Mouse (Mus musculus) embryonic facial prominence, embryonic 14.5 days (tissue): ENCODE results near the gene Mip. TPM values are rescaled to one million over a fixed set of nuclear protein-coding genes. Genes with fewer than 3 reads are reported as not detected.
A peak's percentile ranks its signal among the peaks of the same experiment; 100 is the strongest.
"Not testable (repeated sequence)": the region's sequence is repeated elsewhere in the genome, so short reads cannot be mapped to it uniquely, and the experiment has no call there.

Experiments
- ATAC-seq: fragments of 200-750 bp; cut with Nextera tagmentation; 2 replicates; pipeline ENCODE4 v1.8.0; 2017; ENCODE audit warnings: low read depth, moderate number of reproducible peaks, moderate TSS enrichment
- DNase-seq: peaks from one replicate; pipeline ENCODE4 v3.0.0-alpha.2; 2015; ENCODE audit warnings: low spot score
- H3K27ac ChIP-seq: fragments of 300-500 bp; sonication (generic); replicated peaks from 2 replicates; pipeline ENCODE4 v1.5.1; 2014; ENCODE audit warnings: low read depth, mild to moderate bottlenecking, low read length, moderate library complexity
- H3K27me3 ChIP-seq: fragments of 300-500 bp; sonication (generic); replicated peaks from 2 replicates; pipeline ENCODE4 v1.6.1; 2014; ENCODE audit warnings: low read length; ENCODE audit not compliant: control insufficient read depth, insufficient read depth
- H3K36me3 ChIP-seq: fragments of 300-500 bp; sonication (generic); 2 replicates; pipeline ENCODE4 v1.6.1; 2014; ENCODE audit warnings: low read length, mixed read lengths; ENCODE audit not compliant: control insufficient read depth, insufficient read depth
- H3K4me1 ChIP-seq: fragments of 300-500 bp; sonication (generic); 2 replicates; pipeline ENCODE4 v1.6.1; 2014; ENCODE audit warnings: antibody characterized with exemption, low read length; ENCODE audit not compliant: control insufficient read depth, insufficient read depth
- H3K4me2 ChIP-seq: fragments of 300-500 bp; sonication (generic); 2 replicates; pipeline ENCODE4 v1.6.1; 2014; ENCODE audit warnings: low read depth, mild to moderate bottlenecking, low read length, moderate library complexity, mixed read lengths
- H3K4me3 ChIP-seq: fragments of 300-500 bp; sonication (generic); 2 replicates; pipeline ENCODE4 v1.5.1; 2014; ENCODE audit warnings: low read depth, mild to moderate bottlenecking, low read length
- H3K9ac ChIP-seq: fragments of 300-500 bp; sonication (generic); 2 replicates; pipeline ENCODE4 v1.6.1; 2014; ENCODE audit warnings: low read depth, mild to moderate bottlenecking, low read length, moderate library complexity, mixed read lengths
- H3K9me3 ChIP-seq: fragments of 300-500 bp; sonication (generic); 2 replicates; pipeline ENCODE4 v1.6.1; 2016; ENCODE audit warnings: low read length; ENCODE audit not compliant: control insufficient read depth
- WGBS: fragments of 180-500 bp; shearing (Covaris S2); extraction: QIAGEN DNeasy Blood & Tissue Kit; methylation state at CpG from one replicate; pipeline ENCODE4 v1.1.7; 2014; 5-methylcytosine and 5-hydroxymethylcytosine counted together
- polyA plus RNA-seq: library from polyadenylated mRNA; unstranded; fragments of >200 nt; fragmentation: Nextera tagmentation; extraction: Ambion mirVana; gene quantifications from 2 replicates; pipeline ENCODE4 v1.2.1, GENCODE M21; 2014

The Mip gene
- polyA plus RNA-seq, 1 experiment from 2014 or later: 0.15 TPM

DNA sequence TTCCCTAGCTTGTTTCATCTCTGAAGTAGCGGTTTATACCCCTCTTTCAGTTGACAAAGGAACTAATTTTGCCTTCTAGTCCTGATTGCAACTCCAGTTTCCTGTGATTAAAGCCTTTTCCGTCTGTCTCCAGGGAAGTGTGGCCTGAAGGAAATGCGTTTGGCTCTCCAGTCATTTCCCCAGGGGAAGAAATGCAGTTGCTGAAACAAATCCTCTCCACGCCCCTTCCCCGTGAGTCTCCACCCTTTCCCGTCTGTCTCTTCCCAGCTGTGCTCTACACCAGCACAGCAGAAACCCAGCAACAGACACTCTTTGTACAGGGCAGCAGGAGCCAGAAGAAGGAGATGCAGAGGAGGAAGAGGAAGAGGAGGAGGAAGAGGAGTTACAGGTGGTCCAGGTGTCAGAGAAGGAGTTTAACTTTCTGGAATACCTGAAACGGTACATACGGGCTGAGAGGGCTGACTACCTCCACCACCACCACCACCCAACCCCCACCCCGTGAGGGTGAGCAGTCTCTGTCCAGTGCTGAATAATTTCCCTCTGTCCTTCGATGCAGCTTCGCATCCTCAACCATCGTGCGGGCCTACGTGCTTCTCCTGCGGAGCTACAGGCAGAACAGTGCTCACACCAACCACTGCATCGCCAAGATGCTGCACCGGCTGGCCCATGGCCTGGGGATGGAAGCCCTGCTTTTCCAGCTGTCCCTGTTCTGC is 21.5 kb downstream of the Mip start:
- ATAC-seq (peak; percentile 66; the same call in 1 of the 2 replicates), DNase-seq (peak; percentile 87)
- Histone ChIP-seq H3K27ac (peak overlapping the region; percentile 45), H3K36me3 (peaks cover 98% of the 10 kb centered on the region), H3K27me3 (no peaks in the 10 kb centered on the region), H3K4me1 (no peaks in the 10 kb centered on the region), H3K9me3 (no peaks in the 10 kb centered on the region), H3K4me3 (no peak overlapping the region), H3K4me2 (0 out of 2 replicates have a peak overlapping the region, but pooled peaks have one; percentile 15), H3K9ac (no peak overlapping the region)
- WGBS: 66% methylated on average over 16 of the region's 17 CpGs

DNA sequence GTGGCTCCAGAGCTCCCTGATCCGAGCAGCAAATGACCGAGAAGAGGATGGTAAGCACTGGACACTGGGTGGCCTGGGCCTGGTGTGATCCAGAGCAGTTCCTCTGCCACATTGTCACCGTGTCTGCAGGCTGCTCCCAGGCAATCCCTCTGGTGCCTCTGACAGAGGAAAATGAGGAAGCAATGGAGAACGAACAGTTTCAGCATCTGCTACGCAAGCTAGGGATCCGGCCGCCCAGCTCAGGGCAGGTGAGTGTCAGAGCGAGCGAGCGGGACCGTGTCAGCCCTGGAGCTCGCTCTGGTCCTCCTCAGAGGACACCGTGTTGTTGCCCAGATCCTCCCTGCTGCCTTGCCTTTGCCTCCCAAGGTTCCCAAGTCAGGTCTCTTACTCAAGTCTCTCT is 24.9 kb downstream of the Mip start:
- H3K27me3 ChIP-seq: no peaks in the 10 kb centered on the region
- no peak overlapping the region for H3K27ac ChIP-seq
- H3K9me3 ChIP-seq: no peaks in the 10 kb centered on the region
- no peak overlapping the region for H3K4me2 ChIP-seq
- H3K36me3 ChIP-seq: peaks cover 76% of the 10 kb centered on the region
- no peaks in the 10 kb centered on the region for H3K4me1 ChIP-seq
- no peak overlapping the region for H3K4me3 ChIP-seq
- WGBS: 96% methylated on average over 11 of the region's 13 CpGs
- no peak for DNase-seq
- no peak for ATAC-seq
- H3K9ac ChIP-seq: no peak overlapping the region

DNA sequence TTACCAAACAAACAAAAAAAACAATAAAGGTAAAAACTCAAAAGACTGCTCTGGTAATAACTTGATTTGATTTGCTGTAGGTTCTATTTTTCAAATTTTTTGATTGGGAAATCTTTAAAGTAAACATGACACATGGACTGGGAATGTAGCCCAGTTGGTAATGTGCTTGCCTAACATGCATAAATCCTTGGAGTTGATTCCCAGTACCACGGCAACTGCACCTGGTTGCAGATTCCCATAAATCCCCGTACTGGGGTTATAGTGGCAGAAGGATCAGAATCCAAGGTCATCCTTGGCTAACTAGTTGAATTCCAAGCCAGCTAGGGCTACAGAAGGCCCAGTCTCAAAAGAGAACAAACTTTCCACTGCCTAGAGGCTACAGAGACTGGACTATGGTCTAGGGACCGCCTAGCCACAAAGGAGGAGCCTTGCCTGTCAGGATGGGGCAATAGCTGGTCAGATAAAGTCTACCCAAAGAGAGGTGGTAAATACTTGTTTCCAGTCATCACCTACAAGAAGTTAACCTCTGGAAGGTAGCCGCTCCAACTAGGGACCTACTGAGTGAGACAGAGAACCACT is 28.1 kb downstream of the Mip start, which contains the start of gene Apon:
Apon (plus strand) TSS at position 420 of the 579 bp plus-strand sequence.
- Histone ChIP-seq H3K36me3 (peaks cover 45% of the 10 kb centered on the region), H3K9me3 (no peaks in the 10 kb centered on the region), H3K4me1 (no peaks in the 10 kb centered on the region), H3K4me2 (no peak within 1 kb of the TSS), H3K4me3 (no peak within 1 kb of the TSS), H3K27me3 (no peaks in the 10 kb centered on the region), H3K9ac (no peak within 1 kb of the TSS), H3K27ac (no peak within 1 kb of the TSS)
- no peak for DNase-seq
- 76% methylated on average over 4 of the region's 4 CpGs for WGBS
- no peak for ATAC-seq

DNA sequence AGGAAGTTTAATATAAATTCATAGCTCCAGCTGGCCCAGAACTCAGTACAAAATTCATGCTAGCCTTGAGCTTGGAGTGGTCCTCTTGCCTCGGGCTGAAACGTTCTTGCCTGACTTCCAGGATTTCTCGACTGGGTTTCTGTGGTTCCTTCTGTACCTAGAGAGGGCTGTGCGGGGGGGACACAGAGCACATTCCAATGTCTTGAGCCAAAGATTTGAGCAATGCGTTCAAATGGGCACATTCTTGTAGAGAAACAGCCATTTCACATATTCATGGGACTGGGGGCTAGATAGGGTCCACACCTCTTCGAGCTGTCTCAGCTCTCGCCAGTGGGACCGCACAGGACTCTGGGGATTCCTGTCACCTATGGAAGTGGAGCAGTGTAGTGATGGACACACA is 30.3 kb downstream of the Mip start:
- WGBS: 88% methylated on average over 8 of the region's 8 CpGs

DNA sequence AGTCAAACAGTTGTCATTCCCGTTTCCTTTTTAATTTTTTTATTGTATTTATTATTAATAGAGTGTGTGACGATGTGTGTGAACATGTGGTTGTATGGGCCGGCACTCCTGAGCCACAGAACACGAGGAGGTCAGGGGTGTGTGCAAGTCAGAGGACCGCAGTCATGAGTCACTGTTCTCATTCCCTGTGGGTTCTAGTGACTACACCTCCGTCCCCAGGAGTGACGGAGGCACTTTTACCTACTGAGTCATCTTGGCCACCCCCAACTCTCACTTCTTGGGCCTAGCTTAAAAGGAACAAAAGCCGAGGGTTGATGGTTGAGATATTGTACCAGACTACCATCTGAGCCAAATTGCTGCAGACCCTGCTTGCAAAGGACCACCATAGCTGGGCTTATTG is 30.7 kb downstream of the Mip start:
- peaks cover 19% of the 10 kb centered on the region for H3K36me3 ChIP-seq
- DNase-seq: no peak
- H3K4me3 ChIP-seq: no peak overlapping the region
- 82% methylated on average over 8 of the region's 8 CpGs for WGBS
- no peaks in the 10 kb centered on the region for H3K4me1 ChIP-seq
- no peaks in the 10 kb centered on the region for H3K9me3 ChIP-seq
- no peak overlapping the region for H3K27ac ChIP-seq
- H3K27me3 ChIP-seq: no peaks in the 10 kb centered on the region
- no peak overlapping the region for H3K4me2 ChIP-seq
- ATAC-seq: no peak
- no peak overlapping the region for H3K9ac ChIP-seq

More for the DNA sequence above, 30.3 kb downstream of the Mip start:
- DNase-seq: no peak
- H3K9me3 ChIP-seq: no peaks in the 10 kb centered on the region
- H3K4me1 ChIP-seq: no peaks in the 10 kb centered on the region
- H3K27me3 ChIP-seq: no peaks in the 10 kb centered on the region
- no peak overlapping the region for H3K27ac ChIP-seq
- H3K4me3 ChIP-seq: no peak overlapping the region
- H3K4me2 ChIP-seq: no peak overlapping the region
- no peak for ATAC-seq
- H3K36me3 ChIP-seq: peaks cover 23% of the 10 kb centered on the region
- no peak overlapping the region for H3K9ac ChIP-seq

DNA sequence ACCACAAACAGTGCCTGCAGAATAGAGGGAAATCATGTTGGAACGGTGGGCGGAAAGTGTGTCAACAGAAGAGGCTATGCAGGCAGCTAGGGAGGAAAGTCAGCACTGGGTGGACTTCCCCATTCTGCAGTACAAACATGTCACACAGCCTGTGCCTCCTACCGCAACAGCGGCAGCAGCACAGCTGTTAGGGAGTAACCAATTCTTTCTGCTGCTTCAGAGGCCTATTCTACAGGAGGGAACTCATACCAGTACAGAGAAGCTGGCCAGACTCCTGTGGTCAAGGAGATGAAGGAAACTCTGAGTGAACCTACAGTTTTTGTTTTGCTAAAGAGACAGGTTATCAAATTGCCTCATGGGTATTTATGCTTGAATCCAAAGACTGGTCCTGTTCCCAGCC is 33.3 kb downstream of the Mip start:
- ATAC-seq (no peak), DNase-seq (peak; percentile 26)
- no peaks in the 10 kb centered on the region for H3K9me3 ChIP-seq
- WGBS: 73% methylated on average over 3 of the region's 4 CpGs
- no peak overlapping the region for H3K27ac ChIP-seq
- no peak overlapping the region for H3K9ac ChIP-seq
- H3K27me3 ChIP-seq: no peaks in the 10 kb centered on the region
- no peak overlapping the region for H3K4me3 ChIP-seq
- no peaks in the 10 kb centered on the region for H3K4me1 ChIP-seq
- H3K4me2 ChIP-seq: no peak overlapping the region
- H3K36me3 ChIP-seq: no peaks in the 10 kb centered on the region

DNA sequence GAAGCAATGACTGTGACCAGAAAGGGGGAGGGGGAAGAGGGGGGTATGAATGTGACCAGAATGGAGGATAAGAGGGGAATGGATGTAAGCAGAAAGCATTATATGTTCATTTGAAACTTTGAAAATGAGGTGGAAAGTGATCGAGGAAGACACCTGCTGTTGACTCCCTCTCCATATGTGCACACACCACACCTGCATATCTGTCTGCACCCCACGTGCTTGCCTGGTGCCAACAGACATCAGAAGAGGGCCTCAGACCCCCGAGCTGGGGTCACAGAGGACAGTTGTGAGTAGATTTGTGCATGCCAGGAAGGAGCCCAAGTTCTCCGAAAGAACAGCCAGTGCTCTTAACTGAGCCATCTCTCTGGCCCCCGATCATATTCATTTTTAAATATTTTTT is 34.3 kb downstream of the Mip start:
- ATAC-seq: no peak
- H3K36me3 ChIP-seq: no peaks in the 10 kb centered on the region
- DNase-seq: no peak
- no peaks in the 10 kb centered on the region for H3K27me3 ChIP-seq
- no peaks in the 10 kb centered on the region for H3K4me1 ChIP-seq
- WGBS: 80% methylated on average over 5 of the region's 5 CpGs
- H3K9me3 ChIP-seq: no peaks in the 10 kb centered on the region
- no peak overlapping the region for H3K4me3 ChIP-seq
- H3K9ac ChIP-seq: no peak overlapping the region
- no peak overlapping the region for H3K27ac ChIP-seq
- H3K4me2 ChIP-seq: no peak overlapping the region

- 89% methylated on average over 7 of the region's 7 CpGs for WGBS
- not testable (repeated sequence) for DNase-seq, H3K9ac ChIP-seq, H3K36me3 ChIP-seq, ATAC-seq, H3K4me1 ChIP-seq, H3K27me3 ChIP-seq, H3K27ac ChIP-seq, H3K4me2 ChIP-seq, H3K4me3 ChIP-seq, H3K9me3 ChIP-seq
Observed at GRCm38 (mm10) chr10:128260376-128260775, 34.7 kb downstream of the Mip start.

DNA sequence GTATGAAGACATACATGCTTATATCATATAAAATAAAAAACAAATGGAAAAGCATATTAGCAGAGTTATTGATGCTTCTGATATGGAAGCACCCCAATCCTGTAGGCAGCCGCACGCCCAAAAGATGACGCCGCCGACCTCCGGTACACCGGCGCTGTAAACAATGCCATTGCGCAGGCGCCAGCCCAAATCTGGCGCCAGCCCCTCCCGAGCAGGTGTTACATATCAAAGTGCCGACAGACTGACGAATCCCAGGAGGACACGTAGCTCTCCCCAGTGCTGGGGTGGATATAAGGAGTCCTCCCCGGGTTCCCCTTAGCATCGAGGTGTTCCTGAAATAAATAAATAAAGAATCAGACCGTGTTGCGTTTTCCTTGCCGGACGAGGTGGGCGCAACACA is 36.7 kb downstream of the Mip start:
- no peaks in the 10 kb centered on the region for H3K9me3 ChIP-seq
- H3K9ac ChIP-seq: no peak overlapping the region
- H3K4me1 ChIP-seq: no peaks in the 10 kb centered on the region
- DNase-seq (no peak), ATAC-seq (no peak)
- H3K27ac ChIP-seq: no peak overlapping the region
- H3K36me3 ChIP-seq: no peaks in the 10 kb centered on the region
- no peak overlapping the region for H3K4me3 ChIP-seq
- no peak overlapping the region for H3K4me2 ChIP-seq
- no peaks in the 10 kb centered on the region for H3K27me3 ChIP-seq
- 73% methylated on average over 22 of the region's 22 CpGs for WGBS
